Mouse (Mus musculus) colon, adult 2 months (tissue): ENCODE results near the gene Coq7. TPM values are rescaled to one million over a fixed set of nuclear protein-coding genes. Genes with fewer than 3 reads are reported as not detected.

Experiments
- polyA plus RNA-seq: library from polyadenylated mRNA; depleted of rRNA; stranded (reverse); fragments of >200 nt; gene quantifications from 2 replicates; pipeline ENCODE4 v1.2.3, GENCODE M21; 2012; rRNA removed

The Coq7 gene
- 42.7 and 55.8 TPM in 2 replicates for polyA plus RNA-seq

GRCm38 (mm10) chr7:118533178-118533578, at the start of gene Coq7:
Gene Coq7 (minus strand): TSS chr7:118533356.

GRCm38 (mm10) chr7:118491431-118492147, 41.6 kb downstream of the Coq7 start, which contains the start of gene Itpripl2:
Gene Itpripl2 (minus strand): TSS chr7:118491975.

Other genes starting within 250 kb of the Coq7 start
- gene Syt17, start 85.1 kb downstream of the Coq7 start, polyA plus RNA-seq, result 3.6 and 3.8 TPM in 2 replicates
- 12.6 and 14.5 TPM in 2 replicates for gene Itpripl2, start 41.4 kb downstream of the Coq7 start, polyA plus RNA-seq
- 3.4 and 3.8 TPM in 2 replicates for gene Tmc7, start 51.4 kb upstream of the Coq7 start, polyA plus RNA-seq
- 27.7 and 35.2 TPM in 2 replicates for gene Tmc5, start 63.9 kb upstream of the Coq7 start, polyA plus RNA-seq
- 291 and 410 TPM in 2 replicates for gene Gde1, start 172.4 kb upstream of the Coq7 start, polyA plus RNA-seq
- 0.91 and 1.0 TPM in 2 replicates for gene Ccp110, start 179.2 kb upstream of the Coq7 start, polyA plus RNA-seq
- gene Vps35l, start 206.9 kb upstream of the Coq7 start, polyA plus RNA-seq, result 30.1 and 32.1 TPM in 2 replicates